In the genomic region with DNA sequence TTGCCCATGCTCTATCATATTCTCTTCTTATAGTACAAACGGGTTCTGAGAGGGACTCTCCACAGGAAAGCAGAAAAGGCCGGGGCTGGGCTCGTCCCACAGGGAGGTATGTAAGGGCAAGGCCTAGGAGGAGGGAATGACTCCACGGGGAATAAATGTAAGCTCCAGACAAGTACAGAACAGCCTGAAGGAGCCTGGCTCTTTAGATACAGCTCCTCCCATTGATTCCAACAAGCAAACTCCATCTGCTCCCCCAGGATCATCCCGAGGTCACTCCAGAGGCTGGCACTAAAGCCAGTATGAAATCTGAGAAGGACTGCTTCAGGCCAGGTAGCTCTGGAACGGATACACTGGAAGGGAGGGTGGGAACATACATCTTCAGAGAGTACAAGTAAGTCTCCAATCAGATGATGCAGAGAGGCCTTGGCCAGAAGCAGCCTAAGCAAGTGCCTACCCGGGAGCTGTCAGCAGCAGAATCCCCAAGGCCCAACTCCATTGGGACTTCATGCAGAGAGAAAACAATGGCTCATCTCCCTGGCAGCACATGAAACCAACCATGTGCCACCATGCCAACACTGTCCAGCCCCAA, we compare ENCODE assay signal across 10 mouse cellular contexts. TPM values are rescaled to one million over a fixed set of nuclear protein-coding genes. Genes with fewer than 3 reads are reported as not detected.
DNase-seq lines count a peak whose midpoint lies in the region; ATAC-seq and TF ChIP-seq lines count a peak whose summit lies in the region.
"Had no signal": no experiment of that assay in that cellular context is flagged by ENCODE, and none has a peak within 500 bp of the region (broad histone marks: within the 10 kb centered on the region; RNA-seq: fewer than 3 reads in every experiment).

No protein-coding gene starts in this region.

- DNase-seq in forebrain, embryonic 10.5 days (ENCODE audit: extremely low spot score, low spot score) = no peak
- no peak for DNase-seq in forebrain, embryonic 11.5 days (ENCODE audit: low spot score)
- DNase-seq in forebrain, embryonic 14.5 days (ENCODE audit: low spot score) = no peak
- DNase-seq in thymus, postnatal 14 days = no peak
- no peak for DNase-seq in adrenal gland, postnatal 25 days
- no peak for DNase-seq in adrenal gland, postnatal 4 days (ENCODE audit: low spot score in 2 of 2)
- DNase-seq: gastrocnemius, postnatal 14 days had no signal

- no peaks in the 10 kb centered on the region for H3K27me3 ChIP-seq in forebrain, embryonic 10.5 days (ENCODE audit: poor library complexity, severe bottlenecking)
- H3K27me3 ChIP-seq in forebrain, embryonic 11.5 days (ENCODE audit: control insufficient read depth, insufficient read depth, low read length) = no peaks in the 10 kb centered on the region
- H3K27me3 ChIP-seq in E14TG2a.4 (ENCODE audit: insufficient read depth, low read length) = no peaks in the 10 kb centered on the region
- no peaks in the 10 kb centered on the region for H3K27me3 ChIP-seq in forebrain, embryonic 14.5 days (replicated peaks; ENCODE audit: control insufficient read depth, insufficient read depth, low read length)
- H3K27me3 ChIP-seq in liver, embryonic 15.5 days = no peaks in the 10 kb centered on the region

- no peak for ATAC-seq in forebrain, embryonic 11.5 days (replicated peaks; ENCODE audit: low FRiP score)
- no peak for ATAC-seq in forebrain, embryonic 14.5 days
- ATAC-seq in liver, embryonic 15.5 days (ENCODE audit: insufficient read depth) = no peak

- WGBS in forebrain, embryonic 10.5 days = 81% methylated on average over 7 of the region's 7 CpGs
- WGBS in forebrain, embryonic 11.5 days = 76% methylated on average over 7 of the region's 7 CpGs
- WGBS in forebrain, embryonic 14.5 days = 69% methylated on average over 7 of the region's 7 CpGs
- 78% methylated on average over 7 of the region's 7 CpGs for WGBS in liver, embryonic 15.5 days (ENCODE audit: insufficient replicate concordance)

- no peak for TF ChIP-seq CTCF in E14TG2a.4 (conservative IDR thresholded peaks at IDR 0.05; ENCODE audit: low read length)

- peaks cover 48% of the 10 kb centered on the region for H3K36me3 ChIP-seq in forebrain, embryonic 10.5 days (replicated peaks)
- no peaks in the 10 kb centered on the region; the same call in 1 of the 2 replicates for H3K36me3 ChIP-seq in forebrain, embryonic 11.5 days (ENCODE audit: control insufficient read depth, insufficient read depth, low read length)
- peaks cover 51% of the 10 kb centered on the region for H3K36me3 ChIP-seq in E14TG2a.4 (ENCODE audit: insufficient read depth, low read length)
- H3K36me3 ChIP-seq in forebrain, embryonic 14.5 days (ENCODE audit: control insufficient read depth, insufficient read depth, low read length) = peaks cover 17% of the 10 kb centered on the region
- H3K36me3 ChIP-seq in liver, embryonic 15.5 days (replicated peaks) = peaks cover 24% of the 10 kb centered on the region

- H3K9me3 ChIP-seq in forebrain, embryonic 10.5 days = no peaks in the 10 kb centered on the region
- no peaks in the 10 kb centered on the region for H3K9me3 ChIP-seq in forebrain, embryonic 11.5 days (ENCODE audit: control insufficient read depth, low read length)
- no peaks in the 10 kb centered on the region for H3K9me3 ChIP-seq in E14TG2a.4 (ENCODE audit: low read length)
- no peaks in the 10 kb centered on the region for H3K9me3 ChIP-seq in forebrain, embryonic 14.5 days (replicated peaks; ENCODE audit: control insufficient read depth, low read length)
- no peaks in the 10 kb centered on the region for H3K9me3 ChIP-seq in liver, embryonic 15.5 days (replicated peaks)

- peaks cover 68% of the 10 kb centered on the region for H3K4me1 ChIP-seq in forebrain, embryonic 10.5 days
- H3K4me1 ChIP-seq in forebrain, embryonic 11.5 days (replicated peaks; ENCODE audit: control insufficient read depth, insufficient read depth, low read length) = peaks cover 10% of the 10 kb centered on the region
- peaks cover 43% of the 10 kb centered on the region for H3K4me1 ChIP-seq in E14TG2a.4 (replicated peaks; ENCODE audit: low read depth, low read length)
- peaks cover 34% of the 10 kb centered on the region for H3K4me1 ChIP-seq in forebrain, embryonic 14.5 days (ENCODE audit: control insufficient read depth, insufficient read depth, low read length)
- H3K4me1 ChIP-seq in liver, embryonic 15.5 days (replicated peaks) = peaks cover 61% of the 10 kb centered on the region

- no peak overlapping the region for H3K9ac ChIP-seq in forebrain, embryonic 11.5 days (ENCODE audit: low read length)
- peak overlapping the region; percentile 86 for H3K9ac ChIP-seq in forebrain, embryonic 14.5 days (ENCODE audit: low read length)
- no peak overlapping the region for H3K9ac ChIP-seq in liver, embryonic 15.5 days

- H3K4me2 ChIP-seq in forebrain, embryonic 11.5 days (ENCODE audit: low read depth, low read length, severe bottlenecking) = no peak overlapping the region
- peak overlapping the region; percentile 99 for H3K4me2 ChIP-seq in forebrain, embryonic 14.5 days (ENCODE audit: low read length)
- H3K4me2 ChIP-seq in liver, embryonic 15.5 days = peak overlapping the region; percentile 94

- no peak overlapping the region for H3K27ac ChIP-seq in forebrain, embryonic 10.5 days
- no peak overlapping the region for H3K27ac ChIP-seq in forebrain, embryonic 11.5 days (ENCODE audit: low read depth, low read length)
- H3K27ac ChIP-seq in forebrain, embryonic 14.5 days (ENCODE audit: low read depth, low read length) = no peak overlapping the region
- H3K27ac ChIP-seq in liver, embryonic 15.5 days (replicated peaks) = no peak overlapping the region
- H3K27ac ChIP-seq: macrophage had no signal

- H3K4me3 ChIP-seq in forebrain, embryonic 10.5 days = peak overlapping the region; percentile 63
- H3K4me3 ChIP-seq in forebrain, embryonic 11.5 days (ENCODE audit: low read depth, low read length) = no peak overlapping the region
- H3K4me3 ChIP-seq in E14TG2a.4 (replicated peaks; ENCODE audit: low read length) = peak overlapping the region; percentile 95
- H3K4me3 ChIP-seq in forebrain, embryonic 14.5 days (ENCODE audit: low read depth, low read length) = 0 out of 2 replicates have a peak overlapping the region, but pooled peaks have one; percentile 77
- peak overlapping the region; percentile 76 for H3K4me3 ChIP-seq in liver, embryonic 15.5 days (replicated peaks)

RNA-seq across cellular contexts. Expression of a gene that starts 2.0 kb away (rescaled TPM):
- polyA plus RNA-seq in forebrain, embryonic 10.5 days (2016; fragmentation: Nextera tagmentation; extraction: Ambion mirVana) = 63.2 and 67.3 TPM in 2 replicates
- polyA plus RNA-seq in forebrain, embryonic 11.5 days (2014; fragmentation: Nextera tagmentation; extraction: Ambion mirVana) = 62.0 and 64.6 TPM in 2 replicates
- polyA plus RNA-seq in forebrain, embryonic 14.5 days (2014; fragmentation: Nextera tagmentation; extraction: Ambion mirVana) = 64.1 and 66.2 TPM in 2 replicates
- 19.4 and 21.4 TPM in 2 replicates for polyA plus RNA-seq in liver, embryonic 15.5 days (2015; fragmentation: Nextera tagmentation; extraction: Ambion mirVana)
- total RNA-seq in adrenal gland, postnatal 25 days (2021) = 41.5 and 48.5 TPM in 2 replicates
- total RNA-seq in adrenal gland, postnatal 4 days (2021) = 10 to 100 TPM; 43.9 to 45.1 TPM

RNA-seq across cellular contexts. Expression of a gene that starts 16.8 kb away (rescaled TPM):
- 0.44 and 0.58 TPM in 2 replicates for polyA plus RNA-seq in forebrain, embryonic 10.5 days (2016; fragmentation: Nextera tagmentation; extraction: Ambion mirVana)
- polyA plus RNA-seq in forebrain, embryonic 11.5 days (2014; fragmentation: Nextera tagmentation; extraction: Ambion mirVana) = 0.43 and 1.2 TPM in 2 replicates
- 0.22 and 0.36 TPM in 2 replicates for polyA plus RNA-seq in forebrain, embryonic 14.5 days (2014; fragmentation: Nextera tagmentation; extraction: Ambion mirVana)
- polyA plus RNA-seq in liver, embryonic 15.5 days (2015; fragmentation: Nextera tagmentation; extraction: Ambion mirVana) = 2.3 and 2.9 TPM in 2 replicates
- total RNA-seq in adrenal gland, postnatal 25 days (2021) = 0.33 TPM in 1 of 2 replicates, not detected in the other
- total RNA-seq in adrenal gland, postnatal 4 days (2021) = under 1 TPM; 0.45 to 0.90 TPM
- polyA plus RNA-seq: macrophage had no signal

RNA-seq across cellular contexts. Expression of a gene that starts 20.9 kb away (rescaled TPM):
- polyA plus RNA-seq in forebrain, embryonic 10.5 days (2016; fragmentation: Nextera tagmentation; extraction: Ambion mirVana) = 29.1 and 29.3 TPM in 2 replicates
- polyA plus RNA-seq in forebrain, embryonic 11.5 days (2014; fragmentation: Nextera tagmentation; extraction: Ambion mirVana) = 28.4 and 32.4 TPM in 2 replicates
- 26.8 and 31.9 TPM in 2 replicates for polyA plus RNA-seq in forebrain, embryonic 14.5 days (2014; fragmentation: Nextera tagmentation; extraction: Ambion mirVana)
- polyA plus RNA-seq in liver, embryonic 15.5 days (2015; fragmentation: Nextera tagmentation; extraction: Ambion mirVana) = 5.9 and 6.9 TPM in 2 replicates
- total RNA-seq in adrenal gland, postnatal 25 days (2021) = 10.6 and 14.2 TPM in 2 replicates
- total RNA-seq in adrenal gland, postnatal 4 days (2021) = 1 to 10 TPM; 9.6 to 9.8 TPM

RNA-seq across cellular contexts. Expression of a gene that starts 25.6 kb away (rescaled TPM):
- polyA plus RNA-seq in forebrain, embryonic 10.5 days (2016; fragmentation: Nextera tagmentation; extraction: Ambion mirVana) = 160 and 166 TPM in 2 replicates
- 187 and 195 TPM in 2 replicates for polyA plus RNA-seq in forebrain, embryonic 11.5 days (2014; fragmentation: Nextera tagmentation; extraction: Ambion mirVana)
- polyA plus RNA-seq in forebrain, embryonic 14.5 days (2014; fragmentation: Nextera tagmentation; extraction: Ambion mirVana) = 483 and 520 TPM in 2 replicates
- 168 and 195 TPM in 2 replicates for polyA plus RNA-seq in liver, embryonic 15.5 days (2015; fragmentation: Nextera tagmentation; extraction: Ambion mirVana)
- 231 and 241 TPM in 2 replicates for total RNA-seq in adrenal gland, postnatal 25 days (2021)
- 100 to 1,000 TPM; 139 to 148 TPM for total RNA-seq in adrenal gland, postnatal 4 days (2021)

RNA-seq across cellular contexts. Expression of a gene that starts 29.5 kb away (rescaled TPM):
- 20.9 and 21.8 TPM in 2 replicates for polyA plus RNA-seq in forebrain, embryonic 10.5 days (2016; fragmentation: Nextera tagmentation; extraction: Ambion mirVana)
- polyA plus RNA-seq in forebrain, embryonic 11.5 days (2014; fragmentation: Nextera tagmentation; extraction: Ambion mirVana) = 31.3 and 34.5 TPM in 2 replicates
- 49.1 and 50.6 TPM in 2 replicates for polyA plus RNA-seq in forebrain, embryonic 14.5 days (2014; fragmentation: Nextera tagmentation; extraction: Ambion mirVana)
- polyA plus RNA-seq in liver, embryonic 15.5 days (2015; fragmentation: Nextera tagmentation; extraction: Ambion mirVana) = 1.0 and 1.4 TPM in 2 replicates
- total RNA-seq in adrenal gland, postnatal 25 days (2021) = 12.6 and 18.6 TPM in 2 replicates
- 10 to 100 TPM; 32.6 to 34.6 TPM for total RNA-seq in adrenal gland, postnatal 4 days (2021)
